8 mouse cellular contexts compared by ENCODE assay signal in genomic region chr5:33983309-33984121, GRCm38 (mm10). TPM values are rescaled to one million over a fixed set of nuclear protein-coding genes. Genes with fewer than 3 reads are reported as not detected.
DNase-seq lines count a peak whose midpoint lies in the region; ATAC-seq and TF ChIP-seq lines count a peak whose summit lies in the region.

Gm1673 (plus strand) TSS chr5:33983433.

- peak; percentile 89 for ATAC-seq in forebrain, embryonic 11.5 days (replicated peaks; ENCODE audit: low FRiP score)
- ATAC-seq in heart, embryonic 15.5 days (replicated peaks; ENCODE audit: insufficient number of reproducible peaks, insufficient read depth, low FRiP score, low read depth): peak; percentile 83
- 0 out of 2 replicates have a peak, but pooled peaks have one; percentile 28 for ATAC-seq in liver, embryonic 15.5 days (ENCODE audit: insufficient read depth)
- ATAC-seq in neural tube, embryonic 14.5 days (ENCODE audit: low read depth): peak; percentile 91

- no peaks in the 10 kb centered on the region for H3K36me3 ChIP-seq in forebrain, embryonic 11.5 days (ENCODE audit: control insufficient read depth, insufficient read depth, low read length)
- H3K36me3 ChIP-seq in heart, embryonic 15.5 days: no peaks in the 10 kb centered on the region
- no peaks in the 10 kb centered on the region for H3K36me3 ChIP-seq in liver, embryonic 15.5 days (replicated peaks)
- no peaks in the 10 kb centered on the region for H3K36me3 ChIP-seq in neural tube, embryonic 14.5 days (ENCODE audit: control insufficient read depth, insufficient read depth, low read length)
- H3K36me3 ChIP-seq in thymus, adult 2 months (ENCODE audit: control insufficient read depth, insufficient read depth, low read length): no peaks in the 10 kb centered on the region

- WGBS in forebrain, embryonic 11.5 days: 1% methylated on average over 86 of the region's 88 CpGs
- under 1% methylated on average over 87 of the region's 88 CpGs for WGBS in heart, embryonic 15.5 days
- under 1% methylated on average over 87 of the region's 88 CpGs for WGBS in liver, embryonic 15.5 days (ENCODE audit: insufficient replicate concordance)
- WGBS in neural tube, embryonic 14.5 days: under 1% methylated on average over 83 of the region's 88 CpGs
- WGBS in thymus, adult 2 months: 1% methylated on average over 88 of the region's 88 CpGs

- peak within 1 kb of the TSS; percentile 87 for H3K4me2 ChIP-seq in forebrain, embryonic 11.5 days (ENCODE audit: low read depth, low read length, severe bottlenecking)
- peak within 1 kb of the TSS; percentile 98 for H3K4me2 ChIP-seq in heart, embryonic 15.5 days
- peak within 1 kb of the TSS; percentile 71 for H3K4me2 ChIP-seq in liver, embryonic 15.5 days
- peak within 1 kb of the TSS; percentile 84 for H3K4me2 ChIP-seq in neural tube, embryonic 14.5 days (ENCODE audit: low read depth, low read length)

- peak within 1 kb of the TSS; percentile 75 for H3K4me3 ChIP-seq in forebrain, embryonic 11.5 days (ENCODE audit: low read depth, low read length)
- H3K4me3 ChIP-seq in heart, embryonic 15.5 days: peak within 1 kb of the TSS; percentile 71
- H3K4me3 ChIP-seq in liver, embryonic 15.5 days (replicated peaks): peak within 1 kb of the TSS; percentile 57
- peak within 1 kb of the TSS; percentile 92 for H3K4me3 ChIP-seq in neural tube, embryonic 14.5 days (ENCODE audit: low read depth, low read length)
- peak within 1 kb of the TSS; percentile 82 for H3K4me3 ChIP-seq in thymus, adult 2 months (ENCODE audit: control insufficient read depth, insufficient read depth, low read length)

- peaks cover 10% of the 10 kb centered on the region; the same call in 1 of the 2 replicates for H3K4me1 ChIP-seq in forebrain, embryonic 11.5 days (replicated peaks; ENCODE audit: control insufficient read depth, insufficient read depth, low read length)
- H3K4me1 ChIP-seq in heart, embryonic 15.5 days (replicated peaks): peaks cover 13% of the 10 kb centered on the region
- peaks cover 6% of the 10 kb centered on the region for H3K4me1 ChIP-seq in liver, embryonic 15.5 days (replicated peaks)
- H3K4me1 ChIP-seq in neural tube, embryonic 14.5 days (ENCODE audit: control insufficient read depth, insufficient read depth, low read length): peaks cover 13% of the 10 kb centered on the region
- H3K4me1 ChIP-seq in thymus, adult 2 months (replicated peaks; ENCODE audit: control insufficient read depth, insufficient read depth, low read length): peaks cover 7% of the 10 kb centered on the region

- no peaks in the 10 kb centered on the region for H3K27me3 ChIP-seq in forebrain, embryonic 11.5 days (ENCODE audit: control insufficient read depth, insufficient read depth, low read length)
- peaks cover 10% of the 10 kb centered on the region; the same call in 1 of the 2 replicates for H3K27me3 ChIP-seq in heart, embryonic 15.5 days
- peaks cover 54% of the 10 kb centered on the region for H3K27me3 ChIP-seq in liver, embryonic 15.5 days
- no peaks in the 10 kb centered on the region for H3K27me3 ChIP-seq in neural tube, embryonic 14.5 days (ENCODE audit: control insufficient read depth, insufficient read depth, low read length)
- H3K27me3 ChIP-seq in thymus, adult 2 months (ENCODE audit: control insufficient read depth, insufficient read depth, low read length): no peaks in the 10 kb centered on the region

- peak within 1 kb of the TSS; percentile 93 for H3K9ac ChIP-seq in forebrain, embryonic 11.5 days (ENCODE audit: low read length)
- H3K9ac ChIP-seq in heart, embryonic 15.5 days: peak within 1 kb of the TSS; percentile 60
- 0 out of 2 replicates have a peak within 1 kb of the TSS, but pooled peaks have one; percentile 18 for H3K9ac ChIP-seq in liver, embryonic 15.5 days
- peak within 1 kb of the TSS; percentile 94 for H3K9ac ChIP-seq in neural tube, embryonic 14.5 days (replicated peaks; ENCODE audit: low read depth, low read length)

- DNase-seq in CD8-positive naive resting alpha-beta T cell, adult 2 months (ENCODE audit: low read depth in 2 of 2, low spot score in 2 of 2): peak; percentile 41 to 59
- DNase-seq in brain, embryonic 14.5 days (ENCODE audit: low read depth): peak; percentile 96
- peak; percentile 95 for DNase-seq in forebrain, embryonic 11.5 days (ENCODE audit: low spot score)
- peak; percentile 51 to 77 for DNase-seq in kidney, postnatal 36 days
- DNase-seq in thymus, adult 2 months: peak; percentile 88

- H3K27ac ChIP-seq in forebrain, embryonic 11.5 days (ENCODE audit: low read depth, low read length): peak within 1 kb of the TSS; percentile 63
- peak within 1 kb of the TSS; percentile 55 for H3K27ac ChIP-seq in heart, embryonic 15.5 days
- H3K27ac ChIP-seq in liver, embryonic 15.5 days (replicated peaks): no peak within 1 kb of the TSS
- H3K27ac ChIP-seq in neural tube, embryonic 14.5 days (ENCODE audit: low read depth, low read length): peak within 1 kb of the TSS; percentile 91
- no peak within 1 kb of the TSS for H3K27ac ChIP-seq in thymus, adult 2 months (ENCODE audit: control insufficient read depth, insufficient read depth, low read length)

- H3K9me3 ChIP-seq in forebrain, embryonic 11.5 days (ENCODE audit: control insufficient read depth, low read length): no peaks in the 10 kb centered on the region
- H3K9me3 ChIP-seq in heart, embryonic 15.5 days (replicated peaks): no peaks in the 10 kb centered on the region
- no peaks in the 10 kb centered on the region for H3K9me3 ChIP-seq in liver, embryonic 15.5 days (replicated peaks)
- no peaks in the 10 kb centered on the region for H3K9me3 ChIP-seq in neural tube, embryonic 14.5 days (ENCODE audit: control insufficient read depth, low read length)

- TF ChIP-seq POLR2A in brain, embryonic 14.5 days (IDR thresholded peaks at IDR 0.05; ENCODE audit: borderline replicate concordance, extremely low read depth, insufficient read depth, insufficient read length, poor library complexity, severe bottlenecking): peak; percentile 87
- no peak for TF ChIP-seq POLR2A in thymus, adult 2 months (IDR thresholded peaks at IDR 0.05; ENCODE audit: control insufficient read depth, extremely low read depth, insufficient read depth, low read length, poor library complexity)

- TF ChIP-seq CTCF in brain, embryonic 14.5 days (IDR thresholded peaks at IDR 0.05; ENCODE audit: borderline replicate concordance, extremely low read depth, insufficient read depth, insufficient read length): peak; percentile 47; the same call in 1 of the 2 replicates
- no peak for TF ChIP-seq CTCF in thymus, adult 2 months (IDR thresholded peaks at IDR 0.05; ENCODE audit: borderline replicate concordance, control insufficient read depth, extremely low read depth, insufficient read depth, low read length, poor library complexity)

RNA-seq across cellular contexts. Expression of gene Gm1673, which starts in this region (rescaled TPM):
- polyA plus RNA-seq in brain, embryonic 14.5 days (2012; rRNA removed): 493 and 866 TPM in 2 replicates
- polyA plus RNA-seq in forebrain, embryonic 11.5 days (2014; fragmentation: Nextera tagmentation; extraction: Ambion mirVana): 228 and 239 TPM in 2 replicates
- 52.9 and 54.1 TPM in 2 replicates for polyA plus RNA-seq in heart, embryonic 15.5 days (2015; fragmentation: Nextera tagmentation; extraction: Ambion mirVana)
- polyA plus RNA-seq in liver, embryonic 15.5 days (2015; fragmentation: Nextera tagmentation; extraction: Ambion mirVana): 3.4 and 4.5 TPM in 2 replicates
- 403 and 457 TPM in 2 replicates for polyA plus RNA-seq in neural tube, embryonic 14.5 days (2014; fragmentation: Nextera tagmentation; extraction: Ambion mirVana)
- polyA plus RNA-seq in thymus, adult 2 months (2012; rRNA removed): 38.3 and 41.9 TPM in 2 replicates

Comparison
In these comparisons a context has a peak if more than half of its experiments do, and no peak if none do; other contexts are left out.
1. ATAC-seq: peak in every context shown above with its lines; median percentile 91 in neural tube, embryonic 14.5 days; 89 in forebrain, embryonic 11.5 days; 83 in heart, embryonic 15.5 days; 28 in liver, embryonic 15.5 days.
2. H3K27ac ChIP-seq: peak in forebrain, embryonic 11.5 days (single experiment), heart, embryonic 15.5 days (single experiment) and neural tube, embryonic 14.5 days (single experiment); none in liver, embryonic 15.5 days (single experiment) and thymus, adult 2 months (single experiment).
3. H3K9ac ChIP-seq: peak in every context shown above with its lines; median percentile 94 in neural tube, embryonic 14.5 days; 93 in forebrain, embryonic 11.5 days; 60 in heart, embryonic 15.5 days; 18 in liver, embryonic 15.5 days.
4. Peak in every context shown above with its lines, with median percentiles within 50 percentile points of each other: DNase-seq, H3K4me2 ChIP-seq and H3K4me3 ChIP-seq.